Mouse (Mus musculus) megakaryocyte, embryonic 14.5 days (primary cell): ENCODE results near the gene Pnpla2.

Experiments used
- FLI1 ChIP-seq: IDR thresholded peaks from 2 replicates; pipeline ENCODE4 v1.6.1; 2012; ENCODE audit warnings: low read length, inconsistent platforms, mixed read lengths
- GATA1 ChIP-seq: IDR thresholded peaks from 3 replicates; pipeline ENCODE4 v1.6.1; 2012; ENCODE audit warnings: mixed read lengths, low read length, inconsistent platforms, borderline replicate concordance

- TF ChIP-seq GATA1 (no peak), FLI1 (no peak)
Measured at GRCm38 (mm10) chr7:141438201-141438968, 16.6 kb upstream of the Pnpla2 start.
